Mouse (Mus musculus): ENCODE results near the gene Bag3. TPM values are rescaled to one million over a fixed set of nuclear protein-coding genes. Genes with fewer than 3 reads are reported as not detected.

Bag3 gene
- polyA plus RNA-seq, 1 experiment from 2014 or later = 2.6 TPM

DNA sequence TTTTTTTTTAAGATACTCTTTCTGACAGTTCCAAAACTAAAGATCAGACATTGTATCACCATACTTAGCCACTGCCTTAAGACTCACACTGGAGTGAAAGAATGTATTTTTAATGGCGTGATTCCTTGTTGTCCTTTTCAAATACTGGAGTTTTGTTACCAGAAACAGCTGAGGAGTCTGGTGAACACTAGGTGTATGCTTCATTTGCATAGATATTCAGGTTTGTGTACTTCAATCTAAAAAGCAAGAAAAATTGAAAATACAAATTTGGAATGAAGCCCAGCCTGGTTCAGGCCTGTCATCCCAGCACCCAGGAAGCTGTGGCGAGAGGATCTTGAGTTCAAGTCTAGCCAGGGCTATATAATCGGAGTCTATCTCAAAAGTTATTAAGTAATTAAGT, 1.2 kb downstream of the Bag3 start:
- Histone ChIP-seq H3K4me3 (replicated peaks) (peak overlapping the region; percentile 45; the same call in 1 of the 2 replicates), H3K27ac (replicated peaks) (no peak overlapping the region), H3K4me1 (peaks cover 27% of the 10 kb centered on the region), H3K9ac (replicated peaks) (no peak overlapping the region), H3K4me2 (peak overlapping the region; percentile 61), H3K36me3 (no peaks in the 10 kb centered on the region), H3K9me3 (replicated peaks) (no peaks in the 10 kb centered on the region), H3K27me3 (replicated peaks) (peaks cover 35% of the 10 kb centered on the region)
- ATAC-seq (ENCODE audit: low FRiP score) = no peak
- WGBS = 90% methylated on average over 3 of the region's 3 CpGs

DNA sequence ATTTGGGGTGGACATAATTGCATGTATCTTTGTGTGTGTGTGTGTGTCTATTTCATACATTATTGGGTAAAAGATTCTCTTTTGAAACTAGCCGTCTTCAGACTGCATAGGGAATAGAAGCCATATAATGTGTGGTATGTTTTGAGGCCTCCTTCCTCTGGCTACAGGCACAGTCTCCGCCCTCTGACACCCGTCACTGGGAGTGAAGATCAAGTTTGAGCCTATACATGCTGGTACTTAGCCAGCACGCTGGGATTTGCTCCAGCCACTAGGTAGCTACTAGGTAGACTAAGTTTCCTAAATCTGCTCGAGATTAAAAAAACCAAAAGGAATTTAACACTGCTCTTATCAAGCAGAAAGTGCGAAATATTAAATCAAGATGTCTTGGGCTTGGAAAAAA, 3.2 kb downstream of the Bag3 start:
- ATAC-seq (ENCODE audit: low FRiP score) = no peak
- Histone ChIP-seq H3K27ac (replicated peaks) (no peak overlapping the region), H3K36me3 (no peaks in the 10 kb centered on the region), H3K9me3 (replicated peaks) (no peaks in the 10 kb centered on the region), H3K9ac (replicated peaks) (no peak overlapping the region), H3K4me2 (no peak overlapping the region), H3K4me1 (peaks cover 43% of the 10 kb centered on the region), H3K4me3 (replicated peaks) (no peak overlapping the region), H3K27me3 (replicated peaks) (peaks cover 33% of the 10 kb centered on the region)
- WGBS = 84% methylated on average over 6 of the region's 6 CpGs

DNA sequence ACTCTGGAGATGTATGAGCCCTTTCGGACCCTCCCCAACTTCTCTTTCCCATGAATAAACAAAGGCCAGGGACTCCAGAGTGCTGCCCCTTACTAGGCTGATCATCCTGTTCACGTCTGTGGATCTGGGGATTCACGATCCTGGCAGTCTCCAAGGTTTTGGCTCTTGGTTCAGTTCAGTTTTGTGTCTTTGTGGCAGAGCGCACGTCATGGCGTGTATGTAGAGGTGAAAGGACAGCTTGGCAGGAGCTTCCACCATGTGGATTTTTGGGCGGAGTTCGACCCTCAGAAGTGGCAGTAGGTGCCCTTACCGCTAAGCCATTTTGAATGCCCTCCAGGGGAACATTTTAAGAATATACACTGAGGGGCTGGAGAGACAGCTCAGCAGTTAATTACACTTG, 5.2 kb downstream of the Bag3 start:
- no peak for ATAC-seq (ENCODE audit: low FRiP score)
- WGBS = 79% methylated on average over 9 of the region's 9 CpGs
- H3K4me1 ChIP-seq = peaks cover 55% of the 10 kb centered on the region

DNA sequence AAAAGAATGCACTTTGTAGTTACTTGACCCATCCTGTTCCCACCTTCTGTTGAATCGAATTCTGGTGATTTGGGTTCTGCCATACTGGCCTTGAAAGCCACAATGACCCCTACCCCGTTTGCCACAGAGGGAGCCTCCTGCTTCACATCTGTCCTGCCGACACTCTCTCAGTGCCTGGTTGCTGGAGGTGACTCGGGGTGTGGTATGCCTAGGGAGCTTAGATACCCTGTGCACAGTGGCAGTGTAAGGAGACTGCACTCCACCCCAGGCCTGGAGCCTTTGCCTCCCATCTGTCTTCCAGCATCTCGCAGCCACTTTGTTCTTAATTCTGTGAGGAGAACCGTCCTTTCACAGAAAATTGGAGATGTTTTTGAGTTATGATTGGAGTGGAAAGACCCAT, 5.7 kb downstream of the Bag3 start:
- Histone ChIP-seq H3K9ac (replicated peaks) (no peak overlapping the region), H3K4me3 (replicated peaks) (no peak overlapping the region), H3K27me3 (replicated peaks) (peaks cover 9% of the 10 kb centered on the region), H3K9me3 (replicated peaks) (no peaks in the 10 kb centered on the region), H3K27ac (replicated peaks) (peak overlapping the region; percentile 68), H3K4me2 (no peak overlapping the region), H3K4me1 (peaks cover 50% of the 10 kb centered on the region), H3K36me3 (no peaks in the 10 kb centered on the region)
- ATAC-seq (ENCODE audit: low FRiP score) = no peak
- WGBS = 52% methylated on average over 6 of the region's 6 CpGs

More for the DNA sequence above, 5.2 kb downstream of the Bag3 start:
- H3K36me3 ChIP-seq = no peaks in the 10 kb centered on the region
- no peak overlapping the region for H3K27ac ChIP-seq (replicated peaks)
- H3K9ac ChIP-seq (replicated peaks) = no peak overlapping the region
- H3K9me3 ChIP-seq (replicated peaks) = no peaks in the 10 kb centered on the region
- no peak overlapping the region for H3K4me2 ChIP-seq
- no peak overlapping the region for H3K4me3 ChIP-seq (replicated peaks)
- H3K27me3 ChIP-seq (replicated peaks) = peaks cover 15% of the 10 kb centered on the region

DNA sequence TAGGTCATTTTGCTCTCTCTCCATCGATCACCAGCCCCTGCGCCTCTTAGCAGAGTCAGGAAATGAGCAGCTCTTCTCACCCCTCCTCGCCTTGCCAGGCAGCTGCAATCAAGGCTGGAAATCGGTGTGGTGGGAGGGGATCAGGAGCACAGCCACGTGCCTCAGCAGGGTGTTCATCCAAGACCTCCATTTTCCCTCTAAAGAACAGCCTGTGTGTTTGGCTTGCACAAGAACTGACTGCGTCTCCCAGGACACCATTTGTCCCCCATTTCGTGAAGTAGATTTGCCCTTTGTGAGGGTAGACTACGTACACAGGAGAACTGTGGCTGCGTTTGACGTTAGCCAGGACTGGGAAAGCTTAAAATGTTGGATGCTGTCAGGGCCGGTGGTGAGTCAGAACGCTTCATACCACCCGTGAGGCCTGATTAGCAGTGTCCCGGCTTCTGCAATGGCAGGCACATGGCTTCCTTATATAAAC, 6.2 kb downstream of the Bag3 start:
- H3K9ac ChIP-seq (replicated peaks) = no peak overlapping the region
- H3K4me1 ChIP-seq = peaks cover 53% of the 10 kb centered on the region
- no peaks in the 10 kb centered on the region for H3K9me3 ChIP-seq (replicated peaks)
- peak overlapping the region; percentile 68 for H3K27ac ChIP-seq (replicated peaks)
- WGBS = 28% methylated on average over 14 of the region's 14 CpGs
- H3K4me3 ChIP-seq (replicated peaks) = no peak overlapping the region
- ATAC-seq (ENCODE audit: low FRiP score) = peak; percentile 56; the same call in 1 of the 2 replicates
- no peaks in the 10 kb centered on the region for H3K36me3 ChIP-seq
- no peak overlapping the region for H3K4me2 ChIP-seq
- H3K27me3 ChIP-seq (replicated peaks) = peaks cover 4% of the 10 kb centered on the region; the same call in 1 of the 2 replicates

DNA sequence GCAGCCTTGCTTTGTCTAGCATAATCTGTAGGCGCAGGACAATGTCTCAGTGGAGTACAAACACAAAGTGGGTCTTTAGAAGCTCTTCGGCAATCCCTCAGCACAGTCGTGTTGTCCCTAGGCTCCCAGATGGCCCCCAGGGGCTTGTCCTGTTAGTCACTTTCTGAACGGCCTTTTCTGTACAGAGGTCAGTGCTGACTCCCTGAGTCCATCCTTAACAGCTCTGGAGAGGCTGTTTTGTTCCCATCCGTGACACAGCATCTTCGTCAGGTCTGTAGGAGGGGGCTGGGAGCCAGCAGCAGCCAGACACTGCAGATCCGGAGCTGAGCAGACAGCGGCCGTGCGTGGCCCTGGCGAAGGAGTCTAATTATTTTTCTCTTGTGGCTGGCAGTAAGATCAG, 7.6 kb downstream of the Bag3 start:
- 16% methylated on average over 11 of the region's 11 CpGs for WGBS
- H3K27me3 ChIP-seq (replicated peaks) = no peaks in the 10 kb centered on the region
- peak overlapping the region; percentile 17; the same call in 1 of the 2 replicates for H3K4me2 ChIP-seq
- no peak overlapping the region for H3K4me3 ChIP-seq (replicated peaks)
- H3K9me3 ChIP-seq (replicated peaks) = no peaks in the 10 kb centered on the region
- peak overlapping the region; percentile 71 for H3K27ac ChIP-seq (replicated peaks)
- 0 out of 2 replicates have a peak overlapping the region, but pooled peaks have one; percentile 17 for H3K9ac ChIP-seq (replicated peaks)
- peaks cover 67% of the 10 kb centered on the region for H3K4me1 ChIP-seq
- H3K36me3 ChIP-seq = no peaks in the 10 kb centered on the region
- ATAC-seq (ENCODE audit: low FRiP score) = peak; percentile 73

DNA sequence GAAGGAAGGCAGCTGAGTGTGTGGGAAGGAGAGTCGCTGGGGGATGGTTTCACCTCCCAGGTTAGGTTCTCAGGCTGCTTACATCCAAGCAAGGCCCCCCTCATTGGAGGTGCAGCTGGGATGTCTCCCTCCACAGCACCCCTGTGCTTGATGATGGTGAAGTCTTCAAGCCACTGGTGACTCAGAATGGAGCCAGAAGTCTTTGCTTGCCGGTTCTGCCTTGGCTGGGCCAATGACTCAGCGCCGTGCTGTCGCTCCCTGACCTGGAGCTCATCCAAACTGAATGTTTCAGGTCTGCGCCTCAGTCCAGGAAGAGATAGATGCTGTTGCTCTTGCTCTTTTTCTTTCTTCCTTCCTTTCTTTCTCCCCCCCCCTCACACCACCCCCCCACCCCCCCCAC, 8.5 kb downstream of the Bag3 start:
- H3K4me3 ChIP-seq (replicated peaks) = no peak overlapping the region
- H3K27me3 ChIP-seq (replicated peaks) = no peaks in the 10 kb centered on the region
- H3K9ac ChIP-seq (replicated peaks) = no peak overlapping the region
- peaks cover 68% of the 10 kb centered on the region for H3K4me1 ChIP-seq
- no peak overlapping the region for H3K4me2 ChIP-seq
- H3K27ac ChIP-seq (replicated peaks) = no peak overlapping the region
- H3K9me3 ChIP-seq (replicated peaks) = no peaks in the 10 kb centered on the region
- 52% methylated on average over 6 of the region's 6 CpGs for WGBS
- no peak for ATAC-seq (ENCODE audit: low FRiP score)
- no peaks in the 10 kb centered on the region for H3K36me3 ChIP-seq

DNA sequence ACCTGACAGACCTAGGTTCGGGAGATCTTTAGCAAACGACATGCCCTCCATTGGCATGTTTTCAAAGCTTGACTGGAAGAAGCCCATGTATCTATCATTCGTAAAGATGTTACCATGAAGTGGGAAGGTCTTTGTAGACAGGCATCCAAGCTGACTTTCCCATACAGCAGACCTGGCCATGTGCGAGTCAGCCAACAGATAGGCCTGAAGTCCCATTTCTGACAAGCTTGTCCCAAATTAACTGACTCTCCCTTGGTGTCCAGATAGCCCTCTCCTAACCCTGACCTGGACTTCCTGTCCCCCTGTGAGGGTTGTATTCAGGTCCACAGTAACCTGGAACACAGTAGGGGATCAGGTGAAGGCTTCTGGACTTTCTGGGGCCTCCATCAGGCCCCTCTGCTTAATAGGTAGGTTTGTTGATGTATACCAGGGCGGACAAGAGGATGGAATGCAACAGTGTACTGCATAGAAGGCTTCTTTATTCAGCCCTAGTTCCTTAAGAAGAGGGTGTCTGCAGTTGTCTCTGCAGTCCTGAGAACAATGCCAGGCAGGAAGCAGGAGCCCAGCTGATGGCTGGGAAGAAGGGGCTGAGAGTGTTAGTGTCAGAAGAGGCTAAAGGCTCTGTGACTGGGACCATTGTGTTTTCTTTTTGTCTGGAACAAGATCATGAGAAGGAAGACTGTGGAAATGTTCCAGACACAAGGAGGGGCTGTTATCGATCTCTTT, 9.2 kb downstream of the Bag3 start:
- ATAC-seq (ENCODE audit: low FRiP score) = no peak
- 84% methylated on average over 6 of the region's 6 CpGs for WGBS
- peaks cover 68% of the 10 kb centered on the region for H3K4me1 ChIP-seq

DNA sequence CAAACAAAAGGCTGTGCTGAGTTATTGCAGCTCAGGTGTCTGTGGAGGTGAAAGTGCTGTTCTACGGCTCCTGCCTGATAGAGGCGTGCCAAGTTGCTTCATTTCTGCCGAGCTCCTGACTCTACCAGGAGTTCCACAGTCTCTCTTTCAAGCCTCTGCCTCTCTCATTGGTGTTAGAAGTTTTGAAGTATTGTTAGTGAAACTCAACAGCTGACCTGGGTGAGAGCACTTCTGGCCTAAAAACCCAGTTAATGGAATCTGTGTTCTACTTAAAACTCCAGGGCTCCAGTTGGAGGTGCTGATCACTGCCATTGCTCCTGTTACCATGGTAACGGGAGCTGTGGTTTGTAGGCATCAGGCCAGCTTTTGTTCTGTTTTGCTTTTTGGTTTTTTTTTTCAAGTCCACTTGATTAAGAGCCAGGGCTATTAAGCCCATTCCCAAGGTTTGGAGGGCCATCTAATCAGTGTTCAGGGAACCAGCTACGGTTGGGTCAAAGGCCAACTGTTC, 11.6 kb downstream of the Bag3 start:
- 37% methylated on average over 5 of the region's 5 CpGs for WGBS
- Histone ChIP-seq H3K9me3 (replicated peaks) (no peaks in the 10 kb centered on the region), H3K27ac (replicated peaks) (peak overlapping the region; percentile 13), H3K36me3 (no peaks in the 10 kb centered on the region), H3K4me3 (replicated peaks) (no peak overlapping the region), H3K4me1 (peaks cover 58% of the 10 kb centered on the region), H3K9ac (replicated peaks) (no peak overlapping the region), H3K4me2 (no peak overlapping the region), H3K27me3 (replicated peaks) (no peaks in the 10 kb centered on the region)
- ATAC-seq (ENCODE audit: low FRiP score) = no peak

More for the DNA sequence above, 9.2 kb downstream of the Bag3 start:
- Histone ChIP-seq H3K27ac (replicated peaks) (no peak overlapping the region), H3K9me3 (replicated peaks) (no peaks in the 10 kb centered on the region), H3K27me3 (replicated peaks) (no peaks in the 10 kb centered on the region), H3K36me3 (no peaks in the 10 kb centered on the region), H3K9ac (replicated peaks) (no peak overlapping the region), H3K4me2 (no peak overlapping the region), H3K4me3 (replicated peaks) (no peak overlapping the region)

DNA sequence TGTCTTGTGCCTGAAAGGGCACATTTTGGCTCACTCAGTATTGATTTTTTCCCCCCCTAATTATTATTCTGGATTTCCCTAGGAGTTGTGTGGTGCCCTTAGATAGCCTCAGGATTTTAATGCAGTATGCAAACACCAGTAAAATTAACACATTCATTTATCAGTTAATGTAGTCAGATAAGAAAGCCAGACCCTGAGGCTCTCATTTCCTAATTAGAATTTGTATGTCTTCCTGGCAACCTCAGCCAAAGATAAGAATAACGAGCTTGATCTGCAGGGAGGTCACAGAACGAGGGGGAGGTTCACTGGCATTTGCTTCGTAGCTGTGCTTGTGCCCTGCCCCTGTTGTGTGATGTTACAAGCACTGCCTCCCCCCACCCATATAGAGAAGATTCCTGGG, 12.7 kb downstream of the Bag3 start:
- Histone ChIP-seq H3K27me3 (replicated peaks) (no peaks in the 10 kb centered on the region), H3K36me3 (no peaks in the 10 kb centered on the region), H3K4me3 (replicated peaks) (no peak overlapping the region), H3K27ac (replicated peaks) (no peak overlapping the region), H3K4me1 (peaks cover 50% of the 10 kb centered on the region), H3K9me3 (replicated peaks) (no peaks in the 10 kb centered on the region), H3K4me2 (no peak overlapping the region), H3K9ac (replicated peaks) (no peak overlapping the region)
- no peak for ATAC-seq (ENCODE audit: low FRiP score)
- 28% methylated on average over 3 of the region's 3 CpGs for WGBS

DNA sequence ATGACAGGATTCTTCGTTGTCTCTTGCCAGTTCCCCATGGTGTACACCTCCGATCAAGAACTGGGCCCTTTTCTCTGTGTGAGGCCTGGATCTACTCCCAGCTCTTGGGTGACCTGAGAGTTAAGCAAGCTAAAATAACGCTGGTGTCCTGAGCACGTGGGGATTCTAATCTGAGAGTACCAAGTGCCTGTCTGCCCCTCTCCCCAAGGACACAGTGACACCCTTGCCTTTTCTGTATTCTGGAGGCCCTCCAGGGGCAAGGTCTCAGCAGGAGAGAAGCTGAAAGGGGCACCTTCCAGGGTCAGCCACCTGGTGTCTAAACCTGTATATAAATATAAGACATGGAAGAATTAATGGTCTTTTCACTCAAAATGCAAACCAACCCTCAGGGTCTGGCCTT, 14.3 kb downstream of the Bag3 start:
- H3K27me3 ChIP-seq (replicated peaks) = no peaks in the 10 kb centered on the region
- H3K9me3 ChIP-seq (replicated peaks) = no peaks in the 10 kb centered on the region
- ATAC-seq (ENCODE audit: low FRiP score) = no peak
- H3K4me3 ChIP-seq (replicated peaks) = no peak overlapping the region
- H3K36me3 ChIP-seq = no peaks in the 10 kb centered on the region
- H3K4me2 ChIP-seq = no peak overlapping the region
- H3K4me1 ChIP-seq = peaks cover 39% of the 10 kb centered on the region
- H3K9ac ChIP-seq (replicated peaks) = no peak overlapping the region
- WGBS = 85% methylated on average over 4 of the region's 4 CpGs
- no peak overlapping the region for H3K27ac ChIP-seq (replicated peaks)

DNA sequence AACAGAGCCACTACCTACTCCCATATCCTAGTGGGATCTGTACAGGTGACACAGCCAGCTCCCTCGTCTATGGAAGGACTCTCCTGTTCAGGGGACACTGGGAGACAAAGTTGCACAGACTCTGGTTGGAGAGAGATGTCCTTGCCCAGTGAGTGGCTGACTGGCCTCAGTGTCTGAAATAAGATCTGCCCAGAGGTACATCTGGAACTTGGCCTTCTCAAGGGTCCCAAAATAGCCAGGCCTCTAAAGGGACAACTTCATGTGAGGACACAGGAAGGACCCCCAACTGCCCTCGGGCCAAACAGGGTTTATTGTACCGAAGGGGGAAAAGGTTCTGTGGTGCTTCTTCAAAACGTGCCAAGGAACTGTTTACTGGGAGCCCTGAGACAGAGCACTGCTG, 14.8 kb downstream of the Bag3 start:
- peaks cover 34% of the 10 kb centered on the region for H3K4me1 ChIP-seq
- no peak for ATAC-seq (ENCODE audit: low FRiP score)
- H3K4me2 ChIP-seq = no peak overlapping the region
- no peak overlapping the region for H3K4me3 ChIP-seq (replicated peaks)
- no peak overlapping the region for H3K9ac ChIP-seq (replicated peaks)
- no peaks in the 10 kb centered on the region for H3K9me3 ChIP-seq (replicated peaks)
- 76% methylated on average over 4 of the region's 4 CpGs for WGBS
- no peaks in the 10 kb centered on the region for H3K36me3 ChIP-seq
- H3K27ac ChIP-seq (replicated peaks) = no peak overlapping the region
- no peaks in the 10 kb centered on the region for H3K27me3 ChIP-seq (replicated peaks)
